Comparison of ENCODE assay signal across 24 mouse cellular contexts in genomic region chr3:11094804-11095203, GRCm38 (mm10).
"Had no signal": no experiment of that assay in that cellular context is flagged by ENCODE, and none has a peak within 500 bp of the region (broad histone marks: within the 10 kb centered on the region; RNA-seq: fewer than 3 reads in every experiment).

No protein-coding gene starts in this region.

- H3K9me3 ChIP-seq: embryonic facial prominence, embryonic 10.5 days; embryonic facial prominence, embryonic 12.5 days; embryonic facial prominence, embryonic 13.5 days; embryonic facial prominence, embryonic 15.5 days; forebrain, embryonic 10.5 days; forebrain, embryonic 12.5 days; forebrain, embryonic 13.5 days; forebrain, embryonic 15.5 days had no signal

- DNase-seq: cerebellum, adult 9-11 months; cerebellum, postnatal 10 days; cerebellum, postnatal 14 days; cerebellum, postnatal 25 days; cerebellum, postnatal 36 days; embryo, embryonic 11 days; gastrocnemius, adult 2 months; gastrocnemius, postnatal 10 days; gastrocnemius, postnatal 14 days; gastrocnemius, postnatal 25 days; gastrocnemius, postnatal 36 days; heart, adult 11 months; heart, adult 18-20 months; heart, adult 2 months had no signal

- H3K36me3 ChIP-seq: embryonic facial prominence, embryonic 10.5 days; embryonic facial prominence, embryonic 12.5 days; embryonic facial prominence, embryonic 13.5 days; embryonic facial prominence, embryonic 15.5 days; forebrain, embryonic 10.5 days; forebrain, embryonic 12.5 days; forebrain, embryonic 15.5 days had no signal

- H3K4me3 ChIP-seq: embryonic facial prominence, embryonic 10.5 days; embryonic facial prominence, embryonic 12.5 days; embryonic facial prominence, embryonic 13.5 days; embryonic facial prominence, embryonic 15.5 days; erythroblast, embryonic 14.5 days; forebrain, embryonic 10.5 days; forebrain, embryonic 12.5 days; forebrain, embryonic 13.5 days; forebrain, embryonic 15.5 days; gastrocnemius, adult 2 months; heart, adult 2 months had no signal

- H3K4me1 ChIP-seq: embryonic facial prominence, embryonic 10.5 days; embryonic facial prominence, embryonic 12.5 days; embryonic facial prominence, embryonic 13.5 days; embryonic facial prominence, embryonic 15.5 days; forebrain, embryonic 10.5 days; forebrain, embryonic 12.5 days; forebrain, embryonic 13.5 days; forebrain, embryonic 15.5 days had no signal

- H3K4me2 ChIP-seq: embryonic facial prominence, embryonic 12.5 days; embryonic facial prominence, embryonic 13.5 days; embryonic facial prominence, embryonic 15.5 days; forebrain, embryonic 12.5 days; forebrain, embryonic 13.5 days; forebrain, embryonic 15.5 days had no signal

- H3K9ac ChIP-seq: embryonic facial prominence, embryonic 12.5 days; embryonic facial prominence, embryonic 13.5 days; embryonic facial prominence, embryonic 15.5 days; forebrain, embryonic 12.5 days; forebrain, embryonic 13.5 days; forebrain, embryonic 15.5 days; forebrain, postnatal 0 days had no signal

- H3K27ac ChIP-seq: embryonic facial prominence, embryonic 10.5 days; embryonic facial prominence, embryonic 12.5 days; embryonic facial prominence, embryonic 13.5 days; embryonic facial prominence, embryonic 15.5 days; forebrain, embryonic 10.5 days; forebrain, embryonic 12.5 days; forebrain, embryonic 13.5 days; forebrain, embryonic 15.5 days; gastrocnemius, adult 2 months; heart, adult 2 months had no signal

- H3K27me3 ChIP-seq: embryonic facial prominence, embryonic 12.5 days; embryonic facial prominence, embryonic 13.5 days; embryonic facial prominence, embryonic 15.5 days; forebrain, embryonic 12.5 days; forebrain, embryonic 13.5 days; forebrain, embryonic 15.5 days had no signal
